Mouse (Mus musculus) embryonic fibroblast, embryonic 13.5 days (primary cell): ENCODE measurements around the gene Fxn. TPM values are rescaled to one million over a fixed set of nuclear protein-coding genes. Genes with fewer than 3 reads are reported as not detected.

Experiments used
- H3K27ac ChIP-seq: 2 replicates; pipeline ENCODE4 v1.5.1; 2012; ENCODE audit warnings: low read length, control low read depth, inconsistent platforms; ENCODE audit not compliant: insufficient read depth
- H3K4me1 ChIP-seq: 2 replicates; pipeline ENCODE4 v1.6.1; 2011; ENCODE audit warnings: low read length; ENCODE audit not compliant: control insufficient read depth, insufficient read depth
- H3K4me3 ChIP-seq: 2 replicates; pipeline ENCODE4 v1.5.1; 2011; ENCODE audit warnings: mild to moderate bottlenecking, control low read depth, low read length; ENCODE audit not compliant: insufficient read depth
- CTCF ChIP-seq: IDR thresholded peaks from 2 replicates; pipeline ENCODE4 v1.5.1; 2011; ENCODE audit warnings: mild to moderate bottlenecking, control low read depth, low read length, moderate library complexity, borderline replicate concordance; ENCODE audit not compliant: insufficient read depth
- POLR2A ChIP-seq: IDR thresholded peaks from 2 replicates; pipeline ENCODE4 v1.6.1; 2011; ENCODE audit warnings: low read depth, mild to moderate bottlenecking, control low read depth, low read length, moderate library complexity
- polyA plus RNA-seq: library from polyadenylated mRNA; stranded (reverse); fragments of >200 nt; gene quantifications from 2 replicates; pipeline ENCODE4 v1.2.4, GENCODE M21; 2011; ENCODE audit warnings: low read depth; ENCODE audit not compliant: missing spikeins, insufficient read length

Fxn gene
- polyA plus RNA-seq, 1 experiment, result 7.9 TPM

DNA sequence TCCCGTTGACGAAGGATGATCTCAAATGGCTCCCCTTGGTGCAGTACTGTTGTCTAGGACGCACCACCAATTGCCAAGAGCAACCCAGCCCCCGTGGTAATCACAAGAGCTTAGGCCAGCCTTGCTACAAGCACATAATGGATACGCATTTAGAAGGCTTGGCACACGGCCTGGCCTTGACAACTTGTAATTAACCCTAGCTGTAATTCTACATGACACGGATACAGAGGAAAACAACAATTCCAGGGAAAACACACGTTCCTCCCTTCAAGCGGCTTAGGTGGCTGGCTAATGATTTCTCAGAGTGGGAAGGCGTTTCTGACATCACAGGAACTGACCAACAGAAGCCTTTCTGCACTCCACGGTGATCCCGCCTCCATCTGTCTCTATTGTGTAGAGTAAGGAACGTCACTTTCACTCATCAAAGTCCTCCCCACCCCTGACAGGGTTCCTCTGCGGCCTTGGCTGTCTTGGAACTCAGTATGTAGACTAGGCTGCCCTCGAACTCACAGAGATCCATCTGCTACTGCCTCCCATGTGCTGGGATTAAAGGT is 36.7 kb upstream of the Fxn start:
- TF ChIP-seq POLR2A (no peak), CTCF (no peak)
- H3K4me3 ChIP-seq, result no peak overlapping the region
- H3K4me1 ChIP-seq, result no peaks in the 10 kb centered on the region

DNA sequence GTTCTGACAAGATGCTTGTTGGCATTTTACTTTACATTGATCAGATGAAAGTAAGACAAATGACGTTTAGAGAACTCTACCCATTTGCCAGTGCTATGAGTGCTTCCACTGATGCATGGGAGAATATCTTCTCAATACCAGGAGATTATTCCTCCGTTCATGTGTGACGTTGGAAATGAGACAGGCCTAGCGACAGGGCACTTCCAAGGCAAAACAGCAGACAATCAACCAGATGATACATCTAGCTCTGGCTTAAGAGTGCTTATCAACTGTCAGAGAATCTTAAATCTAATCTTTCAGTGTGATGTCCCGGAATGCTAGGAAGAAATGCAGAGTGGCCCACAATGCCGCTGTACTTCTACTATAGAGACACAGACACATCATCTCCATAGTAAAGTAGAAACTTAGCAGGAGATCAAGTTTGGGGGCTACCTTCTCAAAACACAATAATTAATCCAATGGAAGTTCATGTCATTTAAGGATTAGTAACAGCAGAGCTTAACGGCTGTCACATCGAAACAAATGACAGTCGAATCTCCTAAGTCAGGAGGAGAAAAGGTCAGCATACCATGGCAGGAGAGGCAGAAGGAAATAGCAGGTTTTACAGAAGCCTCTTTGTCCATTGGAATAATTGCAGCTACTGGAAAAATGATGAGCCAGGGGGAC is 35.8 kb upstream of the Fxn start:
- no peak overlapping the region for H3K4me3 ChIP-seq
- TF ChIP-seq POLR2A (no peak), CTCF (no peak)
- no peak overlapping the region for H3K27ac ChIP-seq
- no peaks in the 10 kb centered on the region for H3K4me1 ChIP-seq

More for the DNA sequence above, 36.7 kb upstream of the Fxn start:
- no peak overlapping the region for H3K27ac ChIP-seq

GRCm38 (mm10) chr19:24315234-24315633 is 34.8 kb upstream of the Fxn start:
- H3K4me1 ChIP-seq, result no peaks in the 10 kb centered on the region
- H3K27ac ChIP-seq, result no peak overlapping the region
- H3K4me3 ChIP-seq, result no peak overlapping the region
- TF ChIP-seq POLR2A (no peak), CTCF (no peak)

DNA sequence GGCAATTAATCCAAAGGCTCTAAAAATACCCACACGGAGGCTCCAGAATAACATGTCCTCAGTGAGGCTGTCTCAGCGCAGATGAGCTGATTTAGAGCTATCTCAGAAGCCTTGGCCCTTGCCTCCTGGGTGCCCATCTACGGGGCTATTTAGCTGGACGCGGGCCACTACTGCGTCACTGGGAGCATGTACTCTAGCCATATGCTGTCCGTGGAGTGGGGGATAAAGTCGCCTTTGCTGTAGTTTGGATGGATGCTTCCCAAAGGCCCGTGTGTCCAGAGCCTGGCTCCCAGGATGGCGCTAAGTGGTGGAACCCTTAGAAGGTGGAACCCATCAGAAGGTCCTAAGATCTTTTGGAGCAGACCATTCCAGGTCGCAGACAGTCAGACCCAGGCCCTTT is 34.3 kb upstream of the Fxn start:
- no peak for TF ChIP-seq POLR2A
- TF ChIP-seq CTCF, result no peak
- H3K4me1 ChIP-seq, result no peaks in the 10 kb centered on the region
- no peak overlapping the region for H3K27ac ChIP-seq
- H3K4me3 ChIP-seq, result no peak overlapping the region

GRCm38 (mm10) chr19:24312556-24313342 is 32.3 kb upstream of the Fxn start:
- no peak overlapping the region for H3K27ac ChIP-seq
- H3K4me1 ChIP-seq, result no peaks in the 10 kb centered on the region
- H3K4me3 ChIP-seq, result no peak overlapping the region
- TF ChIP-seq CTCF, result no peak
- TF ChIP-seq POLR2A, result no peak

DNA sequence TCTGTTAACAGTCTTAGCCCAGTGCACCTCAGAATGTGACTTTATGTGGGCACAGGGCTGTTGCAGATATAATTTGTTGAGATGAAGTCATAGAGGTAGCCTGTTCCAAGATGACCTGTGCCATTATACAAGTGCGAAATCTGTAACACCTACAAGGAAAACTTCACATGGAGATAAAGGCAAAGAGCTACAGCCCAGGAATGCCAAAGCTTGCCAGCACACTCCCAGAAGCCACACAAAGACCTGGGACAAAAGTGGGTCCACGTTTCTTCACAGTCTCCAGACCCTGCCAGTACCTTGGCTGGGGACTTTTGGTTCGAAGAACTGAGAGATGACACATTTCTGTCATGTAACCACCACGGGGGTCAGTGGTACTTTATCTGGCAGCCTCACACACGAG is 31.6 kb upstream of the Fxn start:
- Histone ChIP-seq H3K27ac (no peak overlapping the region), H3K4me1 (no peaks in the 10 kb centered on the region), H3K4me3 (no peak overlapping the region)
- no peak for TF ChIP-seq CTCF
- TF ChIP-seq POLR2A, result no peak

GRCm38 (mm10) chr19:24308305-24308705 is 27.9 kb upstream of the Fxn start:
- TF ChIP-seq CTCF, result no peak
- TF ChIP-seq POLR2A, result no peak
- H3K4me1 ChIP-seq, result no peaks in the 10 kb centered on the region
- no peak overlapping the region for H3K27ac ChIP-seq
- no peak overlapping the region for H3K4me3 ChIP-seq

DNA sequence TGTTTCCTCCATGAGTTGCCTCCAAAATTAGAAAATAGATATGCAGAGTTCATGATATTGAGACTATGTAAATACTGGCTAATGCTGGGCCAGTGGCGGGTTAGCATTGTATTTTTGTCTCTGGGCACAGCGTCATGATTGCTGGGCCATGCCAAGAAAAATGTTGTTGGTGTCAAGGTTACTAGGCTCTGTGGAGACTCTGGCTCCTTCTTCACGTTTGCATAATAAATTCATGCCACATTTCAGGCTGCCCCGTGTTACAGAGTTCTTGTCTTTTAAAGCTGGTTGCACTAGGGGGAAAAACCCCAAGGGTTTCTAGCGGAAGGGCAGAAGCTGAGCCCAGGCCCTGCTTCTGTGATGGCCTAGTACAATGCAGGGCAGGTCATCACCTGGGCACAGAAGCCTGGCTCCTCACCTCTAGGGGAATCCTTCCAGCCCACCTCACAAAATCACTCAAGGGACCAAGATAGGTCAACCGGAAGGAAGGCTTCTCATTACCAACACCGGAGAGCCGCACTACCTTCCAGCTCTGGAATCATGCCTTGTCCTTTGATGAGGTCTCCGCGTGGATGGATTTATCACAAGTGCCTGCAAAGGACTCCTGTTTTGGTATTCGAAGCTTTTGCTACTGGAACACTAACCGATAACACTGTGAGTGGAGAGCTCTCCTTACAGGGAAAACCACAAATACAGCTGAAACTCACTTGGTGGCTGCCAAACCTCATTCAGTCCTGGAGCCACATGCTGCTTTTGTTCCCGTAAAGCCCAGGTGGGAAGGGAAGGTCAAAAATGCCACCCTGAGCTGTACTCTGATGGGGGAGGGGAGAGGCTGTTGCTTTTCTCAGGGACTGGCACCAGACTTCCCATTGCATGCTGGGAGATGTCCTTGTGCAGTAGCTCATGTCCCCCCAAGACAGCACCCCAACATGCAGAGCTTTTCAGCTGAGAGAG is 27.1 kb upstream of the Fxn start:
- Histone ChIP-seq H3K4me1 (no peaks in the 10 kb centered on the region), H3K27ac (no peak overlapping the region), H3K4me3 (no peak overlapping the region)
- no peak for TF ChIP-seq CTCF
- no peak for TF ChIP-seq POLR2A

DNA sequence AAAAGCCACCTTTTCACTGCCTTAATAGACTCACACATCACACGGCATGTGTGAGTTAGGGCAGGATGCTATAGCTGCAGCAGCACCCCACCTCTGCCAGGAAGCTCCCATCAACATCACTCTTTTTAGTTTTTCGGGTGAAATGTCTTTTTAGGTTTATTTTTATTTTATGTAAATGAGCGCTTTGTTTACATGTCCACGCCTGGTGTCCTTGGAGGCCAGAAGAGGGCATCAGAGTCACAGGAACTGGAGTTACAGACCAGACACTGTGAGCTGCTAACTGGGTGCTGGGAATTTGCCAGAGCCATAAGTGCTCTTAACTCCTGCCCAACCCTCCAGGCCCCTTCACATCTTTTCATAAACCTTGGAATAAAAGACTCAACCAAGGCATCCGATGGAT is 25.9 kb upstream of the Fxn start:
- Histone ChIP-seq H3K27ac (no peak overlapping the region), H3K4me1 (no peaks in the 10 kb centered on the region), H3K4me3 (no peak overlapping the region)
- TF ChIP-seq CTCF (no peak), POLR2A (no peak)
